Mouse (Mus musculus) cerebellum, postnatal 4 days (tissue): Measurements from ENCODE around the gene Dync1li1.

Source experiments
- DNase-seq, 2 experiments: peaks; one replicate each; pipeline ENCODE4 v3.0.0; 2022; ENCODE audit warnings: low spot score in 2 of 2, mixed read lengths in 1 of 2

The Dync1li1 gene

DNA sequence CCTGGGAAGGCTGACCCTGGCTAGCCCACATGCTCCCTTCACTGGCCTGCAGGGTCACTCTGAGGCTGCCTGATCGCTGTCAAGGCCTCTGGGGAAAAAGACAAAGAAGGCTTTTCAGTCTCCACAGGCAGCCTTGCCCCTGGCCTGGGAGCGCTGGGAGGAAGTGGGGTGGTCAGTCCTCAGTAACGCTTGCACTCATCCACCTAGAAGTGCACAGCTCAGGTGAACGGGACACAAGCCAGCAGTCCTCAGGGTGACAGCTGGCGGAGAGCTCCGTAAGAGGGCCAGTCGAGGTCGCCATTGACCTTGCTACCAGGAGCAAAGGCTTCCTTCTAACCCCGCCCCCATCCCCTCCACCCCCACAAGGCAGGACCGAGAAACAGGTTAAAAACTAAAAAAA lies 79.5 kb downstream of the Dync1li1 start:
- no peak for DNase-seq

DNA sequence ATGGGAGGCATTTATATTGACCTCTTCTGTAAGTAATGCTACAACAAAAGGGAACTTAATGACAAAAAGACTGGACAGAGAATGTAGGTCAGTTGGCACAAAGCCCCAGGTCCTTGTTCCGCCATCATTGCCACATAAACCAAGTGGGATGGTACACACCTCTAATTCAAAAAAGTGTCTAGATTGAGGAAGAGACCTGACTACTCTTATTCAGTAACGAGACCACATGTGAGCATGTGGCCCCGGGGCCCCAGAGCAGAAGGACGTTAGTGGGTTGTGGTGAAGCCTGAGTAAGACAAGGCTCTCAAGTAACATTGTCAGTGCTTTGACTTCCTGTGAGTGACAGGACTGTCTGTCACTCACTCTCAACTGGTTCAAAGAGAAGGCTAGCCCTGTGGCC lies 81.6 kb downstream of the Dync1li1 start:
- no peak for DNase-seq

DNA sequence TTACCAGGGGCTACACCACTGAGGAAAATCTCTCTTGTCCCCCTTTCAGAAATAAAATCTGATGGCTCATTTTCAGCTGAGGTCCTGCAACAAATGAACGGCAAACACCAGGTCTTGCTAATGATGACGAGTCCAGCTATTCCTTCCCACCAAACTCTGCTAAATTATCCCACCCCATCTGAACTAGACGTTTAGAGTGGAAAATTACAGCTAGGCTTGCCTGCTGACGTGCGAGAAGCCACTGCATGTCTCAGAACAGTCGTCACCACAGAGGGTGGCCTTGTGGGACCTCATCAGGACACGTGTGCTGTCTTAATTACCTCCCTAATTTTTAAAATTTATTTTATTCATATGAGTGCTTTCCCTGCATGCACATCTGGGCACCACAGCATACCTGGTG lies 83.0 kb downstream of the Dync1li1 start:
- no peak for DNase-seq
